Mouse (Mus musculus) megakaryocyte, embryonic 14.5 days (primary cell): Measurements from ENCODE around the gene Ctf2.

ENCODE experiments used
- FLI1 ChIP-seq: IDR thresholded peaks from 2 replicates; pipeline ENCODE4 v1.6.1; 2012; ENCODE audit warnings: low read length, inconsistent platforms, mixed read lengths
- GATA1 ChIP-seq: IDR thresholded peaks from 3 replicates; pipeline ENCODE4 v1.6.1; 2012; ENCODE audit warnings: mixed read lengths, low read length, inconsistent platforms, borderline replicate concordance

DNA sequence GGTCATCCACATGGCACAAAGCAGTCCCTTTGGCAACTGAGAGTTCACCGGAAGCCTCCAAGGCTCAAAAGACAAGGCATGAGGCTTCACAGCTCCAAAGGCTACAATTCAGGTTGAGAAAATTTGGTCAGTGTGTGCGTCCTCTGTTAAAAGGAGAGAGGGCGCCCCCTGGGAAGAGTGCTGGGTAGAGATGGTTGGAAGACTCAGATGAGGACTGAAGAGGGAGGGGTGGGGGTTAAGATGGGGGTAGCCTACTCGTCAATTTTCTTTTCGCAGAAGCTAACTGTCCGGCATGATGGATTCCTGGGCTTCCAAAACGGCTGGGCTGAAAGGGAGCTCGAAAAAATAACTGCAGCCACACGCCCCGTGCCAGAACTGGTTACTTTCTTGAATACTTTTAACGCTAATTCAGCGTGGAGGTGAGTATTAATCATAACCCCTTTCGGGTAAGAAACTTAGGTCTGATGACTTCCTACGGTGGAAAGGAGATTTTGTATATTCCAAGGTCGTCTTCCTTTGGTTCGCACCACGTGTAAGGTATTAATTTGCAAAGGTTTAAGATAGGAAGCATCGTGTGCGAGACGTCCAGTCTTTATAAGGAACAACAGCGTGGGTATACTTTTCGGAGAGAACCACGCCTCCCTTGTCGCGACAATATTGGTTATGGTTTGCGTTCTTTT is 12.5 kb upstream of the Ctf2 start, which contains the start of gene Fbxl19:
- no peak for TF ChIP-seq GATA1
- TF ChIP-seq FLI1, result no peak
